Mouse (Mus musculus): ENCODE measurements around the gene Mgmt. TPM values are rescaled to one million over a fixed set of nuclear protein-coding genes. Genes with fewer than 3 reads are reported as not detected.

Mgmt gene
- polyA plus RNA-seq, 1 experiment, result 0.56 TPM

DNA sequence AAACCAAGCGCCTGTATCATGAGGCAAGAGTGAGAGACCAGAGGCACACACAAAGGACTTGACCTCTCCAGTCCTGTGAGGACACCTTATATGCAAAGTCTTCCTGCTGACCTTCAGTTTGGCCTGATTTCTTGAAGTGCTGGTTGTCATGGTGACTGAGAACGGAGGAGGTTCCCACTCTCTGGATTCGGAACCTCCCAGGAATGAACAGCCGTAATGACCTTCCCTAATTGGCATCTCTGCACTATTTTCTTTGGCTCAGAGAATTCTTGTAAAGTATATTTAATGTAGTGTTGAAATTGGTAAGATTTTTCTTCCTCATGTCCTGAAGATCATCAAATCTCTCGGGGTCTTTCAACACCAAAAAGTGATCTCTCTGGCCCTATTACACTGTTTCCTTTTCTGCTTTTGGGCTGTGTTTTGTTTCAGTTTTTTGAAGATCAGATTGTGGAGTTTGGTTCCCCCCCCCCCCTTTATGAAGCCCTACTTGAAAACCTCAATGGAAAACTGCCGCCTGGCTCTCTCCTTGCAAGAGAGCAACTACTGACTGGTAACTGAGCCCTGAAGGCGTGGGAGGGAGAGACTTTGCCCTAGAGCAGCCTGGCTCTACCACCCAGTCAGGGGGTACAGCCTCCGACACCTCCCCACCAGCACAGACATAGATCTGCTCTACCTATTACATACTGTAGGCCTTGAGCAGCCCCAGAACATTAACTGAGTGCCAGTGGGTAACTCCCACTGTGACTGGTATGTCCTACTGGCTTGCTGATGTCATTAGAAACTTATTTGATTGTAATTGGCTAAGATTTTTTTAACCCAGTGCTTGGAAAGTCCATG is 153.9 kb downstream of the Mgmt start:
- 76% methylated on average over 8 of the region's 8 CpGs for WGBS
- H3K4me1 ChIP-seq (ENCODE audit: control insufficient read depth, insufficient read depth, insufficient read length, low read length), result no peaks in the 10 kb centered on the region
- H3K4me3 ChIP-seq (ENCODE audit: low read depth, low read length), result no peak overlapping the region
- H3K27me3 ChIP-seq (ENCODE audit: control insufficient read depth, insufficient read depth, low read length), result no peaks in the 10 kb centered on the region
- no peaks in the 10 kb centered on the region for H3K36me3 ChIP-seq (ENCODE audit: control insufficient read depth, insufficient read depth, low read length)
- H3K27ac ChIP-seq (ENCODE audit: insufficient read depth, low read depth, low read length), result no peak overlapping the region
- no peak for TF ChIP-seq CTCF (IDR thresholded peaks at IDR 0.05; ENCODE audit: extremely low read depth, insufficient read length, insufficient replicate concordance, low read depth, low read length)
- no peak for TF ChIP-seq POLR2A (IDR thresholded peaks at IDR 0.05; ENCODE audit: low read depth, low read length)

DNA sequence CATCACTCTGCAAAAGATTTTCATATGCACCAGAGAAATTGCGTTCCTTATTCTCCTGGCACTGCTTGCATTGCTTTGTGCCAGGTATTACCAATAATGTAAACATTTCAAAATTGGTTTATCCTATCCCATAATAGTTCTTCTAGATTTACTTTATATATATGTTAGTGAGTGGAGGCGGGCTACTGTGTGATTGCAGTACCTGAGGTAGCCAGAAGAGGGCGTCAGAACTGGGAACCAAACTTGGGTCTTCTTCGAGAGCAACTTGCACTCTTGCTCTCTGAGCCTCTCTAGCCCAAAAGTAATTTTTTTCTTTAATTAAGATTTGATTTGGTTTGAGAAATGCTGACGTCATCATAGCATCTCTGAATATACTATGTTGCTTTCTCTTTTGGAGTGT is 159.9 kb downstream of the Mgmt start:
- no peaks in the 10 kb centered on the region for H3K36me3 ChIP-seq (ENCODE audit: control insufficient read depth, insufficient read depth, low read length)
- TF ChIP-seq CTCF (IDR thresholded peaks at IDR 0.05; ENCODE audit: extremely low read depth, insufficient read length, insufficient replicate concordance, low read depth, low read length) (peak; percentile 29; the same call in 1 of the 2 replicates), POLR2A (IDR thresholded peaks at IDR 0.05; ENCODE audit: low read depth, low read length) (no peak)
- no peak overlapping the region for H3K4me3 ChIP-seq (ENCODE audit: low read depth, low read length)
- no peaks in the 10 kb centered on the region for H3K27me3 ChIP-seq (ENCODE audit: control insufficient read depth, insufficient read depth, low read length)
- H3K4me1 ChIP-seq (ENCODE audit: control insufficient read depth, insufficient read depth, insufficient read length, low read length), result no peaks in the 10 kb centered on the region
- WGBS, result 70% methylated on average over 5 of the region's 5 CpGs
- H3K27ac ChIP-seq (ENCODE audit: insufficient read depth, low read depth, low read length), result no peak overlapping the region

DNA sequence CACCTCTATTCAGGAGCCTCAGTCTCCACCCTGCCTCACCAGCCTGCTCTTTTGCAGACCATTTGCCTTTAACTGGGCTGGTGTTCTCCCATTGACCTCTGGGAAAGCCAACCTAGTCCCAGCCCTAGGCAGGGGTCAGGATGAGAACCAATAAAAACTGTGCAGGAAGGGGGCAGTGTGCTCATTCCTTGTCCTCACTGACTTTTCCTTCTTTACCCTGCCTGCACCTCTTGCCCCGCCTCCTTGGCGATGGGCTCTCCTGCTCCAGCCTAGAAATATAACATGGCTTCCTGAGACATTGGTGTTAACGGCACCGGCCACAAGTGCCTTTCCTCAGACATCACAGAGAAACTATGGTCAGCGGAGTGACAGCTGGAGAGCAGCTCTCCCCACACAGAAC is 161.7 kb downstream of the Mgmt start:
- TF ChIP-seq CTCF (IDR thresholded peaks at IDR 0.05; ENCODE audit: extremely low read depth, insufficient read length, insufficient replicate concordance, low read depth, low read length) (no peak), POLR2A (IDR thresholded peaks at IDR 0.05; ENCODE audit: low read depth, low read length) (no peak)
- no peaks in the 10 kb centered on the region for H3K36me3 ChIP-seq (ENCODE audit: control insufficient read depth, insufficient read depth, low read length)
- H3K4me3 ChIP-seq (ENCODE audit: low read depth, low read length), result no peak overlapping the region
- 58% methylated on average over 5 of the region's 5 CpGs for WGBS
- H3K27me3 ChIP-seq (ENCODE audit: control insufficient read depth, insufficient read depth, low read length), result no peaks in the 10 kb centered on the region
- H3K4me1 ChIP-seq (ENCODE audit: control insufficient read depth, insufficient read depth, insufficient read length, low read length), result no peaks in the 10 kb centered on the region
- H3K27ac ChIP-seq (ENCODE audit: insufficient read depth, low read depth, low read length), result no peak overlapping the region

DNA sequence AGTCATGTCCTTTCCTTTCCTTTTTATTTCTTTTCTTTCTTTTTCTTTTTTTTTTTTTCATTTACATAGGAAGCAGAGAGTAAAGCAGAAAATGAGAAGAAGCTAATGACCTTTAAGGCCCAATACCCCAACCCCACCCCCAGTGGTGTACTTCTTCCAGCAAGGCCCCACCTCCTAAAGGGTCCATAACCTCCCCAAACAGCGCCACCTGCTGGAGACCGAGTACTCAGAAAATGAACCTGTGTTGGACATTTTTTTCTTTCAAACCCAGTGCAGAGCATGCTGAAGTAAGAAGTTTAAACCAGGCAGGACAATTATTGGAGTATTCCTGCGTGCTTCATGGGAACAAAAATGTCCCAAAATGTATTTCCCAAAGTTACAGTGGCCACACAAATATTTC is 166.1 kb downstream of the Mgmt start:
- no peak overlapping the region for H3K4me3 ChIP-seq (ENCODE audit: low read depth, low read length)
- no peaks in the 10 kb centered on the region for H3K36me3 ChIP-seq (ENCODE audit: control insufficient read depth, insufficient read depth, low read length)
- no peak overlapping the region for H3K27ac ChIP-seq (ENCODE audit: insufficient read depth, low read depth, low read length)
- TF ChIP-seq CTCF (IDR thresholded peaks at IDR 0.05; ENCODE audit: extremely low read depth, insufficient read length, insufficient replicate concordance, low read depth, low read length) (no peak), POLR2A (IDR thresholded peaks at IDR 0.05; ENCODE audit: low read depth, low read length) (no peak)
- no peaks in the 10 kb centered on the region for H3K27me3 ChIP-seq (ENCODE audit: control insufficient read depth, insufficient read depth, low read length)
- H3K4me1 ChIP-seq (ENCODE audit: control insufficient read depth, insufficient read depth, insufficient read length, low read length), result no peaks in the 10 kb centered on the region
- WGBS, result 38% methylated on average over 3 of the region's 3 CpGs

- Histone ChIP-seq H3K27ac (ENCODE audit: insufficient read depth, low read depth, low read length) (no peak overlapping the region), H3K27me3 (ENCODE audit: control insufficient read depth, insufficient read depth, low read length) (no peaks in the 10 kb centered on the region), H3K4me3 (ENCODE audit: low read depth, low read length) (no peak overlapping the region), H3K36me3 (ENCODE audit: control insufficient read depth, insufficient read depth, low read length) (no peaks in the 10 kb centered on the region), H3K4me1 (ENCODE audit: control insufficient read depth, insufficient read depth, insufficient read length, low read length) (no peaks in the 10 kb centered on the region)
- TF ChIP-seq POLR2A (IDR thresholded peaks at IDR 0.05; ENCODE audit: low read depth, low read length) (no peak), CTCF (IDR thresholded peaks at IDR 0.05; ENCODE audit: extremely low read depth, insufficient read length, insufficient replicate concordance, low read depth, low read length) (no peak)
- 94% methylated on average over 6 of the region's 6 CpGs for WGBS
These were observed 166.7 kb downstream of the Mgmt start for GRCm38 (mm10) chr7:137061109-137061508.

- Histone ChIP-seq H3K36me3 (ENCODE audit: control insufficient read depth, insufficient read depth, low read length) (no peaks in the 10 kb centered on the region), H3K4me1 (ENCODE audit: control insufficient read depth, insufficient read depth, insufficient read length, low read length) (no peaks in the 10 kb centered on the region), H3K4me3 (ENCODE audit: low read depth, low read length) (no peak overlapping the region), H3K27ac (ENCODE audit: insufficient read depth, low read depth, low read length) (no peak overlapping the region), H3K27me3 (ENCODE audit: control insufficient read depth, insufficient read depth, low read length) (no peaks in the 10 kb centered on the region)
- TF ChIP-seq POLR2A (IDR thresholded peaks at IDR 0.05; ENCODE audit: low read depth, low read length) (no peak), CTCF (IDR thresholded peaks at IDR 0.05; ENCODE audit: extremely low read depth, insufficient read length, insufficient replicate concordance, low read depth, low read length) (no peak)
- WGBS, result 83% methylated on average over 9 of the region's 9 CpGs
These were observed 169.8 kb downstream of the Mgmt start for GRCm38 (mm10) chr7:137064255-137064654.

- no peak overlapping the region for H3K4me3 ChIP-seq (ENCODE audit: low read depth, low read length)
- 80% methylated on average over 5 of the region's 5 CpGs for WGBS
- H3K4me1 ChIP-seq (ENCODE audit: control insufficient read depth, insufficient read depth, insufficient read length, low read length), result no peaks in the 10 kb centered on the region
- TF ChIP-seq CTCF (IDR thresholded peaks at IDR 0.05; ENCODE audit: extremely low read depth, insufficient read length, insufficient replicate concordance, low read depth, low read length) (no peak), POLR2A (IDR thresholded peaks at IDR 0.05; ENCODE audit: low read depth, low read length) (no peak)
- no peaks in the 10 kb centered on the region for H3K27me3 ChIP-seq (ENCODE audit: control insufficient read depth, insufficient read depth, low read length)
- no peak overlapping the region for H3K27ac ChIP-seq (ENCODE audit: insufficient read depth, low read depth, low read length)
- no peaks in the 10 kb centered on the region for H3K36me3 ChIP-seq (ENCODE audit: control insufficient read depth, insufficient read depth, low read length)
These were observed 171.0 kb downstream of the Mgmt start for GRCm38 (mm10) chr7:137065408-137065807.
